7 mouse cellular contexts compared by ENCODE assay signal in the genomic region with DNA sequence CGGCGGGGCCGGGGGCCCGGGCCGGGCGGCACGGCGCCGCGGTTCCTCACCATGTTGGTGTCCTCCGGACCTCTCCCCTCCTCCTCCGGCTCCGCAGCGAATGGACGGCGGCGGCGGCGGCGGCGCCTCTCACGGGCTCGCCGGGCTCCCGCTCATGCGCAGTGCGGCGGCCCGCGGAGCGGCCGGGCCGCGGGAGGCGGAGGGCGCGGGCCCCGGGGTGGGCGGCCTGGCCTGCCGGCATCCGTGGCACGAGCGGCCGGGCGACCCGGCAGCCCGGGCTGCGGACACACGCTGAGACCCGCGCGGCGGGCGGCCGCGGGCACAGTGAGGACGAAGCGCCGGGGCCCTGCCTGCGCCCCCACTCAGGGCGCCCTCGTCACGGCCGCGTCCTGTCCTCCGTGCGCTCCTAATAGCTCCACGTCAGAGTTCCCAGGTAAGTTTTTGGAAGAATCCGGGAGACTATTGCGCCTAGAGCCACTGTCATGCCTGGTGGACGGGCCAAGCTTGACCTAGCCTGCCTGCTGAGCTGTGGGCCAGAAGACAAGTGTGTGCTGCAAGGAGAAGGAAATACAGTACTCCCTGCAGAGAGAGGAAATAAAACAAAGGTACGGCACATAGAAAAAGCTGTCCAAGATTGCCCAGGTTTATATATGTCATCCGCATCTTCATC. TPM values are rescaled to one million over a fixed set of nuclear protein-coding genes. Genes with fewer than 3 reads are reported as not detected.
A peak's percentile ranks its signal among the peaks of the same experiment; 100 is the strongest.
DNase-seq lines count a peak whose midpoint lies in the region; ATAC-seq and TF ChIP-seq lines count a peak whose summit lies in the region.

No protein-coding gene starts in this region.

- peak; percentile 91 for DNase-seq in adrenal gland, postnatal 10 days
- peak; percentile 91 for DNase-seq in heart, adult 2 months
- DNase-seq in kidney, adult 2 months = peak; percentile 88
- peak; percentile 71 for DNase-seq in limb, embryonic 14.5 days (ENCODE audit: low spot score)
- peak; percentile 73 for DNase-seq in spleen, adult 12 weeks (ENCODE audit: low spot score)

- no peaks in the 10 kb centered on the region for H3K27me3 ChIP-seq in embryonic facial prominence, embryonic 12.5 days
- H3K27me3 ChIP-seq in heart, adult 2 months (ENCODE audit: control insufficient read depth, insufficient read depth, low read length) = no peaks in the 10 kb centered on the region
- H3K27me3 ChIP-seq in kidney, adult 2 months (replicated peaks; ENCODE audit: control insufficient read depth, insufficient read depth, low read length) = no peaks in the 10 kb centered on the region
- H3K27me3 ChIP-seq in limb, embryonic 14.5 days (ENCODE audit: control insufficient read depth, insufficient read depth, low read length) = no peaks in the 10 kb centered on the region
- no peaks in the 10 kb centered on the region for H3K27me3 ChIP-seq in midbrain, embryonic 15.5 days (replicated peaks)

- peak; percentile 90 for ATAC-seq in embryonic facial prominence, embryonic 12.5 days (ENCODE audit: insufficient number of reproducible peaks, insufficient read depth, low FRiP score, low TSS enrichment)
- peak; percentile 92 for ATAC-seq in limb, embryonic 14.5 days (ENCODE audit: low FRiP score, low read depth)
- ATAC-seq in midbrain, embryonic 15.5 days (replicated peaks) = peak; percentile 97

- peak overlapping the region; percentile 94 for H3K27ac ChIP-seq in embryonic facial prominence, embryonic 12.5 days
- peak overlapping the region; percentile 81 for H3K27ac ChIP-seq in heart, adult 2 months
- peak overlapping the region; percentile 97 for H3K27ac ChIP-seq in kidney, adult 2 months (ENCODE audit: insufficient read depth, low read depth, low read length)
- H3K27ac ChIP-seq in limb, embryonic 14.5 days (replicated peaks; ENCODE audit: low read depth, low read length) = peak overlapping the region; percentile 93
- peak overlapping the region; percentile 83 for H3K27ac ChIP-seq in midbrain, embryonic 15.5 days

- peak overlapping the region; percentile 95 for H3K9ac ChIP-seq in embryonic facial prominence, embryonic 12.5 days
- peak overlapping the region; percentile 92 for H3K9ac ChIP-seq in heart, adult 2 months (ENCODE audit: low read depth, low read length)
- peak overlapping the region; percentile 99 for H3K9ac ChIP-seq in limb, embryonic 14.5 days (ENCODE audit: low read depth, low read length, severe bottlenecking)
- peak overlapping the region; percentile 78 for H3K9ac ChIP-seq in midbrain, embryonic 15.5 days

- intact Hi-C loops in heart, adult 2 months (cut with DNase I) = loop anchor here (2.0 to 10.0 kb wide), 3 partner anchors 69 to 542 kb away; partner anchors contain the start of genes 1810062G17Rik, Anxa5, Atp11b and Mccc1

- no peaks in the 10 kb centered on the region for H3K9me3 ChIP-seq in embryonic facial prominence, embryonic 12.5 days
- no peaks in the 10 kb centered on the region for H3K9me3 ChIP-seq in limb, embryonic 14.5 days (ENCODE audit: control insufficient read depth, low read length)
- H3K9me3 ChIP-seq in midbrain, embryonic 15.5 days = no peaks in the 10 kb centered on the region

- no peak for TF ChIP-seq EP300 in heart, adult 2 months (IDR thresholded peaks at IDR 0.05; ENCODE audit: insufficient read depth, low read depth, low read length)

- peaks cover 3% of the 10 kb centered on the region for H3K79me2 ChIP-seq in heart, adult 2 months (replicated peaks; ENCODE audit: control insufficient read depth, insufficient read depth, low read length)

- peaks cover 18% of the 10 kb centered on the region for H3K4me1 ChIP-seq in embryonic facial prominence, embryonic 12.5 days
- peaks cover 8% of the 10 kb centered on the region for H3K4me1 ChIP-seq in heart, adult 2 months (ENCODE audit: control insufficient read depth, insufficient read depth, low read length)
- H3K4me1 ChIP-seq in kidney, adult 2 months (ENCODE audit: control insufficient read depth, insufficient read depth, low read length) = peaks cover 8% of the 10 kb centered on the region
- peaks cover 10% of the 10 kb centered on the region for H3K4me1 ChIP-seq in limb, embryonic 14.5 days (ENCODE audit: control insufficient read depth, insufficient read depth, low read length)
- peaks cover 27% of the 10 kb centered on the region for H3K4me1 ChIP-seq in midbrain, embryonic 15.5 days

- peak overlapping the region; percentile 89 for H3K4me3 ChIP-seq in embryonic facial prominence, embryonic 12.5 days
- H3K4me3 ChIP-seq in heart, adult 2 months = peak overlapping the region; percentile 82
- H3K4me3 ChIP-seq in kidney, adult 2 months (ENCODE audit: insufficient read depth, low read depth, low read length) = peak overlapping the region; percentile 85
- H3K4me3 ChIP-seq in limb, embryonic 14.5 days (replicated peaks; ENCODE audit: low read length) = peak overlapping the region; percentile 83
- peak overlapping the region; percentile 65 for H3K4me3 ChIP-seq in midbrain, embryonic 15.5 days

- under 1% methylated on average over 50 of the region's 73 CpGs for WGBS in embryonic facial prominence, embryonic 12.5 days
- under 1% methylated on average over 72 of the region's 73 CpGs for WGBS in heart, adult 2 months
- under 1% methylated on average over 65 of the region's 73 CpGs for WGBS in kidney, adult 2 months
- WGBS in limb, embryonic 14.5 days = under 1% methylated on average over 62 of the region's 73 CpGs
- WGBS in midbrain, embryonic 15.5 days = under 1% methylated on average over 50 of the region's 73 CpGs

- no peaks in the 10 kb centered on the region for H3K36me3 ChIP-seq in embryonic facial prominence, embryonic 12.5 days
- 0 out of 2 replicates have a peak, but pooled peaks cover 4% of the 10 kb centered on the region for H3K36me3 ChIP-seq in heart, adult 2 months (ENCODE audit: control insufficient read depth, insufficient read depth, low read length)
- H3K36me3 ChIP-seq in kidney, adult 2 months (ENCODE audit: control insufficient read depth, insufficient read depth, low read length) = no peaks in the 10 kb centered on the region
- peaks cover 9% of the 10 kb centered on the region; the same call in 1 of the 2 replicates for H3K36me3 ChIP-seq in limb, embryonic 14.5 days (ENCODE audit: control insufficient read depth, insufficient read depth, low read length)
- H3K36me3 ChIP-seq in midbrain, embryonic 15.5 days (replicated peaks) = no peaks in the 10 kb centered on the region

- peak; percentile 47; the same call in 1 of the 2 replicates for TF ChIP-seq POLR2A in heart, adult 2 months (IDR thresholded peaks at IDR 0.05; ENCODE audit: insufficient read depth, low read depth, low read length)
- no peak for TF ChIP-seq POLR2A in kidney, adult 2 months (IDR thresholded peaks at IDR 0.05; ENCODE audit: low read depth, low read length)
- TF ChIP-seq POLR2A in limb, embryonic 14.5 days (IDR thresholded peaks at IDR 0.05; ENCODE audit: borderline replicate concordance, extremely low read depth, insufficient read depth, insufficient read length) = no peak

- peak overlapping the region; percentile 75 for H3K4me2 ChIP-seq in embryonic facial prominence, embryonic 12.5 days (replicated peaks)
- peak overlapping the region; percentile 83 for H3K4me2 ChIP-seq in limb, embryonic 14.5 days (replicated peaks; ENCODE audit: low read depth, low read length, severe bottlenecking)
- H3K4me2 ChIP-seq in midbrain, embryonic 15.5 days = peak overlapping the region; percentile 89

- TF ChIP-seq CTCF in heart, adult 2 months (IDR thresholded peaks at IDR 0.05) = no peak
- TF ChIP-seq CTCF in kidney, adult 2 months (conservative IDR thresholded peaks at IDR 0.05; ENCODE audit: insufficient read depth, insufficient read length, low read depth, low read length) = no peak

RNA-seq across cellular contexts. Expression of gene Dcun1d1, which starts 4.4 kb away (rescaled TPM):
- total RNA-seq in adrenal gland, postnatal 10 days (2021) = 10 to 100 TPM; 55.3 to 65.0 TPM
- polyA plus RNA-seq in embryonic facial prominence, embryonic 12.5 days (2016; fragmentation: Nextera tagmentation; extraction: Ambion mirVana) = 92.8 and 103 TPM in 2 replicates
- 10 to 100 TPM; 60.7 to 63.0 TPM for total RNA-seq in heart, adult 2 months (2021)
- 7.7 and 17.0 TPM in 2 replicates for polyA plus RNA-seq in heart, adult 2 months (2012; rRNA removed)
- polyA plus RNA-seq in kidney, adult 2 months (2012; rRNA removed) = 8.2 and 11.9 TPM in 2 replicates
- polyA plus RNA-seq in limb, embryonic 14.5 days (2012; rRNA removed) = 24.4 and 35.7 TPM in 2 replicates
- 86.8 and 88.7 TPM in 2 replicates for polyA plus RNA-seq in limb, embryonic 14.5 days (2014; fragmentation: Nextera tagmentation; extraction: Ambion mirVana)
- 99.5 and 107 TPM in 2 replicates for polyA plus RNA-seq in midbrain, embryonic 15.5 days (2015; fragmentation: Nextera tagmentation; extraction: Ambion mirVana)

Comparison
In these comparisons a context has a peak if more than half of its experiments do, and no peak if none do; other contexts are left out.
1. Peak in every context shown above with its lines: DNase-seq, ATAC-seq, H3K4me3 ChIP-seq and H3K27ac ChIP-seq.